Mouse (Mus musculus) layer of hippocampus, adult 8-10 months (tissue): ENCODE measurements around the gene Vmn2r43. TPM values are rescaled to one million over a fixed set of nuclear protein-coding genes. Genes with fewer than 3 reads are reported as not detected.
"Not testable (repeated sequence)": the region's sequence is repeated elsewhere in the genome, so short reads cannot be mapped to it uniquely, and the experiment has no call there.

Source experiments
- DNase-seq, 2 experiments: peaks; one replicate each; pipeline ENCODE4 v3.0.0; 2022; ENCODE audit warnings: low spot score in 2 of 2
- total RNA-seq, 4 experiments: library from RNA; stranded (reverse); gene quantifications; 2 replicates each; pipeline ENCODE4 v1.2.4; 2022

Vmn2r43 gene
- not detected for total RNA-seq

DNA sequence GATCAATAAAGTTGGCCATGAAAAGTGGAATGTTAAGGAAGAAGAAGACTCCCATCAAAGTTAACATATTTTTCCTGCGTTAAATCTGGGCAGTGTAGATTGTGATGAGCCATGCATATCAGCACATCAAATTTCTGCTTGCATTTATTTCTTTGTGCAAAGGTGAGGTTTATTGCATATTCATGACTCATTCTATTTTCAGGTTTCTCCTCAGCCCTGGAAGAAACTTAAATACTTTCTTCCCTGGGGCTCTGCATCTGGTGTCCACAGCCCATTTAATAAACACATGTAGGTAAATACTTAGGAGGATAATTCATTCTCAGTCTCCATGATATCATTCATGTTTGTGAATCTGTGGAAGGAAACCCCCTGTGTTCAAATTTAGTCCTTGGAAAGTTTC, at the start of gene Vmn2r43:
Gene Vmn2r43, minus strand, starts transcription at position 101 of the 400 bp plus-strand sequence.
- DNase-seq: not testable (repeated sequence)

DNA sequence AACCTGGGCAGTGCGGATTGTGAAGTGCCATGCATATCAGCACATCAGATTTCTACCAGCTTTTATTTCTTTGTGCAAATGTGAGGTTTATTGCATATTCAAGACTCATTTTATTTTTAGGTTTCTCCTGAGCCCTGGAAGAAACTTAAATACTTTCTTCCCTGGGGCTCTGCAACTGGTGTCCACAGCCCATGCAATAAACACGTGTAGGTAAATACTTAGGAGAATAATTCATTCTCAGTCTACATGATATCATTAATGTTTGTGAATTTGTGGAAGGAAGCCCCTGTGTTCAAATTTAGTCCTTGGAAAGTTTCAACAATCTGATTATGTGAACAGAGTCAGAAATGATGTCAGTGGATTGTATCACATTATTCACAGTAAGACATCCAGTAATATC, 60.2 kb downstream of the Vmn2r43 start, which contains the start of gene Vmn2r42:
Gene Vmn2r42, minus strand, starts transcription at position 101 of the 400 bp plus-strand sequence.
- DNase-seq: not testable (repeated sequence)

Other genes starting within 250 kb of the Vmn2r43 start
- gene Vmn2r41, start 98.9 kb downstream of the Vmn2r43 start, total RNA-seq: not detected
- gene Vmn2r42, start 60.3 kb downstream of the Vmn2r43 start, total RNA-seq: not detected
- gene Vmn2r44, start 122.7 kb upstream of the Vmn2r43 start, total RNA-seq: not detected
- gene Vmn2r45, start 228.5 kb upstream of the Vmn2r43 start, total RNA-seq: not detected